Mouse (Mus musculus) liver, embryonic 18 days (tissue): ENCODE data around the gene Gm14419. TPM values are rescaled to one million over a fixed set of nuclear protein-coding genes. Genes with fewer than 3 reads are reported as not detected.

Experiments used
- polyA plus RNA-seq: library from polyadenylated mRNA; depleted of rRNA; stranded (reverse); fragments of >200 nt; gene quantifications from 2 replicates; pipeline ENCODE4 v1.2.3, GENCODE M21; 2012; rRNA removed

The Gm14419 gene
- 1.0 and 1.9 TPM in 2 replicates for polyA plus RNA-seq

DNA sequence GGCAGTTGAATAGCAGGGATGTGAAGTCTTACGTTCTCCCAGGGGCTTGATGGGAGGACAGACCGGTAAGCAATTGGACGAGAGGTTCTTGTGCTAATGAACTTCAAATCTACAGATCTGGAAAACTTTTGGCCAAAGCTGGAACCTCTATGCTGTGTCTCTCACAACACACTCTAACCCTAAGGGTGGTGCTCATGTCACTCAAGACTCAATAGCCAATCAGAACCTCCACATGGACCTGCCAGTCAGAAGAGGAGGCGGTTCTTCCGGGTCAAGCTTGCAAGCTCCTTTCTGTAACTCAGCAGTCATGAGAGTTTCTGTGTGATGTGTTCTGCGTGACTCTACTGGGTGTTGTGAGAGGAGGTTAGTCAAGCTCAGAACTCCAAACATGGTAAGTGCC lies at the start of gene Gm14419:
Gene Gm14419, plus strand, starts transcription at position 301 of the 400 bp plus-strand sequence.

Other genes with a start within 250 kb of the Gm14419 start
- 2.4 and 2.6 TPM in 2 replicates for gene Gm14295, start 202.3 kb upstream of the Gm14419 start, polyA plus RNA-seq
- not detected in 2 replicates for gene Gm14408, start 169.8 kb upstream of the Gm14419 start, polyA plus RNA-seq
- gene Gm14296, start 73.1 kb upstream of the Gm14419 start, polyA plus RNA-seq, result 1.2 and 2.9 TPM in 2 replicates
- gene Gm14401, start 73.4 kb downstream of the Gm14419 start, polyA plus RNA-seq, result 0.05 TPM in 1 of 2 replicates, not detected in the other
- gene Gm14410, start 205.5 kb downstream of the Gm14419 start, polyA plus RNA-seq, result 4.0 and 4.4 TPM in 2 replicates